Mouse (Mus musculus) urinary bladder, postnatal 36 days (tissue): Measurements from ENCODE around the gene Jph4.

Experiments
- DNase-seq, 2 experiments: peaks; one replicate each; pipeline ENCODE4 v3.0.0; 2022; ENCODE audit warnings: low spot score in 2 of 2, mixed read lengths in 1 of 2

Jph4 gene

DNA sequence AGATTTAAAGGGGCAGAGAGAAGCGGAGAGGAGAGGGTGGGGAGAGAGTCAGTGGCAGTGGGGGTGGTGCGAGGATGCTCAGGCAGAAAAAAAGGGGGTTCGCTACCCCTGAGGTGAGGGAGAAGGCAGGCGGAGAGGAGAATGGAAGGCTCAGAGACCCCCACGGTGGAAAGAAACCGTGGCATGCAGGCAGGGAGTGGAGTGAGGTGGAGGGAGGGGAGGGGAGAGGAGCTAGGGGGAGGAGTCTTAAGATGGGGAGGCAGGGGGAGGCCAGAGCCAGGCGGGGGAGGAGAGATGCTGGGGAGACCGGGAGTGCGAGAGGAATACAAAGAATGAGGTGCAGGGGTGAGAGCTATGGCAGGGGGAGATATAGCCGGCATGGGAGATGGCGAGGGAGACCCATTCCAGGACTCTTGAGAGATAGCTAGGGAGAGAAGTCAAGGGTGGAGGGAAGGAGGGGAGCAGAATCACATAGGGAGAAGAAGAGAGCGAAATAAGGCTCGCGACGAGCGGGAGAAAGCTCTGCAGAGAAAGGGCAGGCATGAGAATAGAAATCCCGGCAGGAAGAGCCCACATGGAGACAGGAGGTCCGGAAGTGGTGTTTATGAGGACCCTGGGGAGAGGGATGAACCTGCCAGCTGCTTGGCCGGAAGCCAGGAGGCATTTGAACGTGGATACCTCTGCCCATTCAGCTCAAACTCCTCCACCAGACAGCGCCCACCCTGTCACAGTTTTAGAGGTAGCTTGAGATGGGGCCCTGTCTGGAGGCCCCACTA lies at the start of gene Jph4:
Gene Jph4 (minus strand): TSS at position 511 of the 776 bp plus-strand sequence.
- no peak for DNase-seq

DNA sequence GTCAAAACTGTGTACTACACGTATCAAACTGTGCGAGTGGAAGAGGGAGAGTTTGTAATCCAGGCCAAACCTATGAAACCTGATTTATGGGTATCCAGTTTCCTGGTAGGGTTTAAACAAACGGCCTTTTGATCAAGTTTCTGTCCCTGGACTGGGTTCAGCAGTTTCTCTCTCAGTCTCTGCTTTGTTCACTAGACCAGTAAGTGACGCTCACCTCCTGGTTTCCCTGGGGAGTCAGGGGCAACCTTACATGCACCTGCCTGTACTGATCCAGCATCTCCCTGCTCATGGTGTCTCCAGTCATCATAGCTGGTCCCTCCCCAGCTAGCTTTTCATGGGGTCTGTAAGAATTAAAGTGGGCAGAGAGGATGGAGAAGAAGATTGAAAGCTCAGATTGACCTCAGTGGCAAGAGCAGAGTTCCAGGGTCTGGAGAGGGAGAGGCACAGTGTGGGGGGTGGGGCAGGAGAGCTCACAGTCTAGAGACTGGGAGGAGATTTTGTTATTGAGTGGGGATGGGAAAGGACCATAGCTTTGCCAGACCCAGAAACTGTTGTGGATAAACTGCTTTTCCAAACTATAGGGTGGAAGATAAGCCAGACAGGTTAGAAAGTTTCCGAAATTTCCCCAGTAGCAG lies 47.6 kb upstream of the Jph4 start:
- no peak for DNase-seq

DNA sequence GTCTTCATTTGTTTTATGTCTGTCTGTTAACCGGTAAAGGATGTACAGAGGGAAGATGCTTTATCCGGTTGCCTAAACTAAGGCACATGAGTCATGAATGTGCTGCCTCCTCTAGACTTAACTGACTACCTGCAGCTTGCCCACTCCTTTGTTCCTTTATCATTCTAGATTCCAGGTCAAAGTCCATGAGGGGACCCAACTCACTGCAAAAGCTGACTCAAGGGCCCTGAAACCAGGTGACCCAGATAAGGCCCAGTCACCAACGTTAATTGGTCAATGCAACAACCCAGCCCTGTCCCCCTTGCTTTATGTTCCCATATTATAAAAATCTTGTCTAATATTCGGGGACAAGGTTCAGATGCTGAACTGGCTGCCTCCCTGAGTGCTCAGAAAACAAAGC lies 45.4 kb upstream of the Jph4 start:
- no peak for DNase-seq

DNA sequence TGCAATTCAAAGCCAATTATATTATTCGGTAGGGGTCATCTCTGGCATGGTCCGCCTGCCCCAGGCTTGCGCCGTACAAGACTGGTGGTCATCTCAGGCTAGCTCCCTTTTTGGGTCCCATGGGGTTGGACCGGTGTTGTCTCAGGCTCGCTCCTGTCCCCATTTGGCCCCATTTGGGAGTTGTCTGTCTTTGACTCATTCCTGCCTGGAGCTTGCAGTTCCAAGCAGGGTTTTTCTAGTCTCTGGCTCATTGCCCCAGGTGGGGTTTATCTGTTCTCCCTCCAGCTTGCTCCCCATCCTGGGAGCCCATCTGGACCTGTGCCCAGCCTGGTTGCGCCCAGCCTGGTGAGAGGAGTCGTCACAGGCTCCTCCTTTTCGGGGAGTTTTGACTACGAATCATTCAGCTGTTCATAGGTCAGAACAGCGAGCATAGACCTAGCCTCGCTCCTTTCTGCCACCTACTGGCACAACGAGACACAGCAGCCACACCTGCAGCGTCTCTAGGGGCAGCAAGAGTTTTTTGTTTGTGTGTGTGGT lies 44.4 kb upstream of the Jph4 start:
- peak; percentile 69 to 70 for DNase-seq

DNA sequence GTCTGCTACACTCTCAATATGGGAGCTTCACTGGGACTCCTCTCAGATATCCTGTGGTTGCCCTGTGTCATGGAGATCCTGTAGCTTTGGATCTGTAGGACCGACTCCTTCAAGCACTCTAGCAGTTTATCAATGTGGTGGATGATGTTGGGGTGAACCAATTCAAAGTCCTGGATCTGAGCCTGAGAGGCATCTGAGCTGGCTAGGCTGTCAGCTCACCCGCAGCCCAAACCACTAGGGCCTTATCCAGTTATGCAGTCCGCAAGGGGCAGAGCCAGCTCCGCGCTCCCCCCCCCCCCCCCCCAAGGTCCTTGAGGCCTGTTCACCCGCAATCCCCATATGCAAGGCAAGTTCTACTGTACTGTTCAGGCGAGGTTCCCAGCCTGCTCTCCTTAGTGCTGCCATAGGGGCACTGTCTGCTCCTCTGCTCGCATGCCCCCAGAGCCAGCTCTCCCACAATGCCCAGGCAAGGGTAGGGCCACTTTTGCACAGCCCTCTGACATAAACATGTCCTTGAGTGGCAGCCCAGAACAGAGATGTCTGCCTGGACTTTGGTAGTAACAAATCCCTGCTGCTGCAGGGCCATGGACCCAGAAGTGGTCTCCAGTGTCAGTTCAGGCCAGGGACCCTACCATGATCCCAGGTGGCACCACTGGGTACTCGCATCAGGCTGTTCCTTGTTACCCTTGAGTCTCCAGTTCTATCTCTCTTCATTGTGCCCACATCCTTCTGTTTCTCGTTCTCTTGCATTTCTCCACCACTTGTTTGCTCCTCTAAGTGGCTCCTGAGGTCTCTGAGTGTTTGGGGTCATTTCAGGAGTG lies 43.7 kb upstream of the Jph4 start:
- DNase-seq: no peak

DNA sequence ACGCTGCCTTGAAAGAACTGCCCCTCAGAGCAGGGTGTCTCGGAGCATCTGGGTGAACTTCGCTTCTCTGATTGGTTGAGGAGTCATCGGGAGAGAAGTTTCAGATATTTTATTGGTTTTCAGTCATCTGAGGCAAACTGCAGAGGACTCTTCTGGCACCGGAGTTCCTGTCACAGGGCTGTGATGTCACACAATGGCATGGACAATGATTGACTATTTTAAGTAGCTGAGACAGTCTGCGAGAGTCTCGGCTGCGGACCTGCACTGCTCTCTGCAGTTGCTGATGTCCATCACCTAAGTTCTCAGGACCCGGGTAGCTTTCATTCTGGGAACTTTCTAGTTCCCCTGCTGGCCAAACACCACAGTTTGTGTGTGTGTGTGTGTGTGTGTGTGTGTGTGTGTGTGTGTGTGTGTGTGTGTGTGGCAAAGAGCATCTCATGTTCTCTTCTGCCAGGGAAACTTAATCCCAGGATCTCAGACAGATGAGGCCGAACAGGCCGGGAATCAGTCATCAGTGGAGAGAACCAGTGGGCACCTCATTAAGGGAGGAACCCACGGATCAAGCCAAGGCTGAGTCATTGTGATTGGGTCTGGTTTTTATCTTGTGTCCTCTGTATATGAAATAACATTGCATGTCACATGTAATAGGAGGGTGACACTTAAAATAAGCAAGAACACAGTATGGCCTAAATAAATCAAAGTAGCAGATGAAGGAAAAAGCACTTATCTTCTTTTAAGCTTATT lies 40.8 kb upstream of the Jph4 start:
- DNase-seq: no peak

DNA sequence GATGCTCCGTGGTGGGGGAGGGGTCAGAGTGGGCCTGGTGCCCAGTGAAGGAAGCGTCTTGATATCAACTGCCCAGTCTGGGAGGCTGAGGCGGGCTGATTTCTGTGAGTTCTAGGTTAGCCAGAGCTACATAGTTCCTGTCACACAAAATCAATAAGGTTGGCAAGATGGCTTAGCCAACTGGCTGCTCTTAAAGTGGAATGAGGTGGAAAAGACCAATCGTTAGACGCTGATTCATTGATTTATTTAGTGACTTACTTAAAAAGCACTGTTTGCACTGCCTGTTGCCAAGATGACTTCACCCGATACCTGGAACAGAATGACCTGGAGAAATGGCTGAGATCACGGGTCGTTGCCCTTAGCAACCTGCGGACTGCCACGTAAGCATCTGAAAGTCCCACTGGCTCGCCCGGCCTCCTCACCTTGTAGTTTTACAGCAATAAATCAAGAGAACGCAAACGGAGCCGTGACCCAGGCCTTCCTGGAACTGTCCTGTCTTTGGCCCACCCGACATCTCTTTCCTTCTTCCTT lies 36.3 kb upstream of the Jph4 start:
- no peak for DNase-seq

DNA sequence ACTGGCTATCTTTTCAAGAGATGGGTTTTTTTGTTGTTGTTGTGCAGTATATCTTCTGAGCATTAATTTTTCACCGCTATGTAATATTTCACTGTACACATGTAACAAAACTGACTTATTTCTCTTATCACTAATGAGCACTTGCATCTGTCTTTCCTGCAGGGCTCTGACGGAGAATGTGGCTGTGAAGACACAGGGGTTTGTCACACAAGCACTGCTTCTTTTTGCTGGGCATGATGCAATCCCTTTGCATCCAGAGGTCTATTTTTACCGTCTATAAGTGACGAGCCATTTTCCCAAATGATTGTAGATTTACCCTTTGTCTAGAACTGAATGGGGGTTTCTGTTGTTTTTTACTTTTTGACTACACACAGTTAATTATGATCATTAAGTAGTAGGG lies 35.4 kb upstream of the Jph4 start:
- DNase-seq: no peak

DNA sequence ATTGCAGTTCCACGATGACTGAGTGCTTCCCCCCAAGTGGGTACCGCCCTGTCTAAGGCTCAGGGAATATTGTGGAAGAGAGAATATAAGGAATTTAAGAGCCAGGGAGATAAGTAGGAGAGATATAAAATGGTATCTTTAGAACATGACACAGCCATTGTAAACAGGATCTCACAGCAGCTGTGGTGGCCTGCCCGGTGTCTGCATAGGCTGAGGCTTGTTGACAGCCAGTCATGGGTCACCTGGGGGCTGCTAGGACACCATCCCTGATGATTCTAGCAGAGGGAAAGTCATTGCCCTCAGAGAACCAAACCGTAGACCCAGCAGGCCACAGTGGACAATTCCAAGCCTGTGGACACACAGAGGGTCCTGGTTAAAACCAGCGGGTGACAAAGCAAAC lies 34.2 kb upstream of the Jph4 start:
- no peak for DNase-seq

DNA sequence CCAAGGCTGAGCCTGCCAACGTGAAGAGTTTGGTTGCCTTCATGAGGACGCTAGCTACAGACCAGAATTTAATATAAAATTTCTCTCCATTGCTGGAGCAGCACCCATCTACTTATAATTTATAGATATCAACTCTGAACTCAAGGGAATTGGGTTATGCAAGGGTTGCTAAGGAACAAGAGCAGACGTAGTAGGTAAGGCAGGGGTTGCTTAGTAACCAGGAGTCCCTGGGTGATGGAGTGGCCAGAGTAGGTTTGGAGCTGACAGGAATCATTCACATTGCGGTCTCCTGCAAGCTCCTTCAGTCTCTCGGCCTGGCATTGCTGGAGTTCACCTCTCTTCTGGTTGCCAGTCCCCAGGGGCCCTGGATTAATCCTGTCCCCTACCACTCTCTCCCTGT lies 32.3 kb upstream of the Jph4 start:
- DNase-seq: no peak

DNA sequence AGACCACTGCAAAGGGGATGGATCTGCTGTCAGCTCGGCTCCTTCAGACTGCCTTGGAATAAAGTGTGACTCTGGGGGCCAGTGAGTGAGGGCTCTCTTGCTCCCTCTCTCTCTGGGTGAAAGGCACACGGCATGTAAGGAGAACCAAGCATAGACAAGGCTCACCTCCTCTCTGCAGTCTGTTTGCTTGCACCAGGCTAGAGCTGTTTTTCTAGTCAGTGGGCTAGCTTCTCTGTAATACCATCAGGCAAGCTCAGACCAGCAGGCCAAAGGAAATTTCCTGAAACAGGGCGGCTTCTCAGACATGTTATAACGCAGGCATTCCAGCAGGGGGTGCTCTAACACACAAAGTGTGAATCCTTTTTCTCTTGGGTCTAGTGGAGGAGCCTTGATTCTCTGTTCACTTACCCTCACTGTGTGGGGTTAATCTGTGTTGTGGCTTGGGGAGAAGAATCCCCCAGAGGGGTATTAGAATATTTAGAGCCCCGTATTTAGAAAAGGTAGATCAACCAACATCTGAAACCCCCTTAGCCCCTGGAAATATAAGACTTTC lies 31.7 kb upstream of the Jph4 start:
- DNase-seq: peak; percentile 13 to 28

DNA sequence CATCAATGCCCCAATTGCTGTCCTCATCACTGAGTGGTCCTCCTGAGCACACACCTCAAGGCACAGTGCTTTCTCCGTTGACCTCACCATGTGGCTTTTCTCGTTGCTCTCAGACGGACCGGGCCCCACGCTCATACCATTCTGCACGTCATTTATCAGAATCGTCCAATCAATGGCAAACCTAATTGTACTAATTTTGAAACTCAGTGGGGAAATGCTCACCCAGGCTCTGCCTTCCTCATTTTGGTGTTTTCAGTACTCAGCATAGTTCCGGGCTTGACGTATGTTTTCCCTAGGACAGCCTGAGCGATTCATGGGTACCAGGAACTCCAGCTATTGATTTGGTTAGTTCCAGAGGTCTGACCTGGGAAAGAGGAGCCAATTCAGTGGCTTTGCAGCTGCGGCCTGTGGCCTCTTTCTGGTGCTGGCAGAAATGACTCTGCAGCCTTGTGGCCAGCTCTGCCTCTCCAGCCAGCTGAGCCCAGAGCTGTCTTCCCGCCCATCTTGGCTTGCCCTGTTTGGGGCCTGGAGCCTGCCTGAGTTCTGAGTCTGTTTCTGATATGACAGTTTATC lies 30.2 kb upstream of the Jph4 start:
- peak; percentile 5 to 35 for DNase-seq

DNA sequence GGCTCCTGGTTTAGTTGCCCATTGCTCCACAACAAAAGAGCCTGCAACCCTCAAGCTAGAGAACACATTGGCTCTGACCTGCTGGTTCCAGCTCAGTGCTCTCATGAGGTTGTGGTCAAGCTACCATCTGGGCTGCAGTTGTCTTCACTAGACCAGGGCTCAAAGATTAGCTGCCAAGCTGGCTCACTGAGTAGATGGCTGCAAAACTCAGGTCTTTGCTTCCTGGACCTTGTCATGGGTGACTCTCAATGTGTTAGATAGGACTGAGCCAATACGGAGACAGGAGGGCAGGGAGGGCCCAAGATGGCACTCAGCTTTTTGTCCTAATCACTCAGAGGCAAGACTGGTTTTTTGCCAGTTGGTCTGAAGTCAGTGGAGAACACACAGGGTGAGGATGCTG lies 29.6 kb upstream of the Jph4 start:
- DNase-seq: no peak

DNA sequence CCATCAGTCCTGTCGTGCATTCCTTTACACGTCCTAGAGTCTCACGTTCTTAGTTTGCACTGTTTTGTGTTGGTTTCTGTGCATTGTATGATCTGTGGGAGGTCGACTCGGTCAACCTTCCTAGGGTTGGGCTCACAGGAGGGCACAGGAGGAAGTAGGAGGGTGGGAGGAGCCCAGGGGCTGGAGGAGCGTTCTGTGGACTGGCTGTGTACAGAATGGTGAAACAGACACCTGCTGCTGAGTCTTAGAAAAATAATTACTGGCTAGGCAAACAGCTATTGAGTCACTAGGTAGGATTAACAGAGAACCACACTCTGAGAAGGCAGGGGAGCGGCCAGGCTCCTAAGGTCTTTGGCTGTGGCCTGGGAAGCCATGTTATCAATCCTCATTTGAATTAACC lies 22.6 kb upstream of the Jph4 start:
- DNase-seq: no peak

DNA sequence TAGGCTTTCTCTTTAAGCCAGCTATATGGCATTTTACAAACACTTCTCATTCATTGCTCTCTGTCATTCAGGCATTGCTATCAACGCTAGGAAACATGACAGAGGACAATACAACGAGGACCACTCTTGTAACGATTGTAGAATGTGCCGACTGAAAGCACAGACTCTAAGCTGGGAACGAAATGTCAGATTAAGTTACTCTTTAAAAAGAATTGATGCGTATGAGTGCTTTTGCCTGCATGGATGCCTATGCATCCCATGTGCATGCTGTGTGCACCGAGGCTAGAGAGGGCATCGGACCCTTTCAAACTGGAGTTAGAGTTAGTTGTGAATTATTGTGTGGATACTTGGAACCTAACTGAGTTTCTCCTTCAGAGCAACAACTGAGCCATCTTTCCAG lies 18.9 kb upstream of the Jph4 start:
- no peak for DNase-seq

DNA sequence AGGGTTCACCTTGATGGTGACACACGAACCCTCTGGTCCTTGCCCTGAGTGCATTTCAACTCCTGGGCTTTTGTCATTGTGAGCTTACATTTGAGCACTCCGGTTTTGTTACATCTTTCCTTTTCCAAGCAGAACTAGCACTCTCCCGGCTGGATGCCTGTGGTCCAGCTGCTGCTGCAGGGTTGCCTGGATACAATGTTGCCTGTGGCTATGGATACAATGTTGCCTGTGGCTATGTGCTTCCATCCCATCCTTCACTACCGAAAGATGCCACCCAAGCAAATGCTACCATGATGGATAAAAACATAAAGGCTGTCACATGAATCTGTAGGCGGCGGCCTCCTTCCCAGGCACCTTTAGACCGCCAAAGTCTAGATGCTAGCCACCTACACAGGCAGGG lies 9.8 kb upstream of the Jph4 start:
- DNase-seq: no peak

DNA sequence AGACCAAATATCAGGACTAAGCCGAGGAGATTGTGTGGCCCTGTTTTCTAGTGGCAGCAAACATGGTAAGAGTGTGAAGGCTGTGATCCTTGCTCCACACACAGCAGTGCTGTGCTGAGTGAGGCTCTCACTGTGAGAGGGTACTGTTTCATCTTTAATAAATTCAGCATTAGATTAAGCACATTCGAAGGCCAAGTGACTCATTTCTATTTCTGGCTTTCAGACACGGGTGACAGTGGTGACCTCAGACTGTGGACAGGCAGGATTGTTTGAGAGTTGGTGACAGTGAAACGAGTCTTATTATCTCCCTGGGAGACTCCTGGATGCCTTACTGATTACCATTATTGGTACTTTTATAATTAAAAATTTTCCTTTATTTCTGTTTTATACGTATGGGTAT lies 9.0 kb upstream of the Jph4 start:
- DNase-seq: no peak

DNA sequence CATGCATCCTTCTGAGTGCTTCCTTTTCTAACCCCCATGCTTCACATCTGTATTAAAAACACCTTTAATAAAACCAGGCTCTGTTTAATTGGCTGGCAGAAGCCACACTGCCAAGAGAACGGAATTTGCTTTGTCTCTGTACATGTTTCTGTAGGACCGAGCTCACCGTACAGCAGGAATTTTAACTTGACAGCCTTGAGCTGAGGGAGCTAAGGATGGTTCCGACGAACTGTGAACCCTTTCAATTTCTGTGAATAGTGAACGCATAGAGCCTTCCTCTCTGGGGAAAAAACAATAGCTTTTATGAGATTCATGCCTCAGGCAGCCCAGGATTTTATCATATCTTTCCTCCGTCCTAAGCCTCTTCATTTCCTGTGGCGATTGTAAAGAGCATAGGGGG lies 5.6 kb upstream of the Jph4 start:
- no peak for DNase-seq

DNA sequence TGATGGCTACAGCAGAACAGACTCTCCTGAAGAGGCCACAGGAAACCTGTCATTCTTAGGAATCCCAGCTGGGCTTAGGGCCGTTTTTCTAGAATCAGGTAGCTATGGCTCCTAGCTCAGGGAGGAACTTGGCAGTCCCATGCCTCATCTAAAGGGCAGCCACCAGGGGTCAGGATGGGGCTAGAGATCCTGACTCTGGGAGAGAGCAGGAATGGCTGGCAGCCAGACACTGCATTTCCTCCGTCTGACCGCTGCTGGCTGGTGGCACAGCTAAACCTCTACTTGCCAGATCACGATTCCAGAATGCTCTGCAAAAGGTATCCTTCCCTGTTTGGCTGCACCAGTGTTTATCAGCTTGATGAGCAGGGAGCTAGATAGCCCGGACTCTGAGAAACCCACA lies 5.2 kb upstream of the Jph4 start:
- DNase-seq: peak; percentile 49 to 76

DNA sequence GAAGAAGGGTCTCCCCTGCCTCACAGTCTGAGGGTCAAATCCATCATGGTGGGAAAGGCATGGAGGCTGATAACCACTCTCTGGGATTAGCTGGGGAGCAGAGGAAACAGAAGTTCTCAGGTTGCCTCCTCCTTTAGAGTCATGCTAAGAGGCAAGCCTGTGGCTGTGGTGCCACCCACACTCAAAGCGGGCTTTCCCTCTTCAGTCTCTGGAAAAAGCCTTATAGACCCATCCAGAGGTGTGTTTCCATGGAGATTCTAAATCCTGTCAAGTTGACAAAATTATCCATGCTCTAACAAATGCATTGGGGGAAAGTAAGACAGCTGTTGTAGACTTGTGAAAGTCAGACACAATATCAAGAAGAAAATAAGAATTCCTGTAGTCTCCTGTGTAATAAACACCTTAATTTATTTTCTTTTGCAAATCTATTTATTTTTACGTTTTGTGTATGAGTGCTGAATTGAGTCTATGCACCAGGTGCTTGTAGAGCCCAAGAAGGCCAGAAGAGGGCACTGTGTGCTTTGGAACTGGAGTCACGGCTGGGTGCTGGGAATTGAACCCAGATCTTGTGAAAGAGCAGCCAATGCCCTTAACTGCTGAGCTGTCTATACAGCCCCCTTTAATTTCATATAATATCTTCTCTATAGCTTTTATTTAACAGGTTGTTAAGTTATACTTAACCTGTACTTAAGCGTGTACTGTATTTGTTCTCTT lies 2.8 kb upstream of the Jph4 start:
- DNase-seq: no peak
